Mouse (Mus musculus): ENCODE results near the gene Zfp57.

Zfp57 gene

GRCm38 (mm10) chr17:37046312-37047112 lies 45.5 kb downstream of the Zfp57 start:
- DNase-seq = peak; percentile 75

- no peak for DNase-seq
These were observed 46.5 kb downstream of the Zfp57 start for GRCm38 (mm10) chr17:37047332-37047976.

- DNase-seq = no peak
These were observed 47.0 kb downstream of the Zfp57 start for GRCm38 (mm10) chr17:37047981-37048380.

- no peak for DNase-seq
These were observed 47.4 kb downstream of the Zfp57 start for GRCm38 (mm10) chr17:37048383-37048782.

- DNase-seq = peak; percentile 74
These were observed 48.8 kb downstream of the Zfp57 start for GRCm38 (mm10) chr17:37049570-37050310.

- DNase-seq = peak; percentile 83
These were observed 49.4 kb downstream of the Zfp57 start for GRCm38 (mm10) chr17:37050399-37050798.

- no peak for DNase-seq
These were observed 49.9 kb downstream of the Zfp57 start for GRCm38 (mm10) chr17:37050876-37051275.

- DNase-seq = no peak
These were observed 50.8 kb downstream of the Zfp57 start for GRCm38 (mm10) chr17:37051745-37052144.

- DNase-seq = no peak
These were observed 56.0 kb downstream of the Zfp57 start for GRCm38 (mm10) chr17:37056957-37057356.

Data from kidney, postnatal 14 days (tissue).